Mouse (Mus musculus) forebrain, embryonic 16.5 days (tissue): ENCODE results near the gene Grb14. TPM values are rescaled to one million over a fixed set of nuclear protein-coding genes. Genes with fewer than 3 reads are reported as not detected.
A peak's percentile ranks its signal among the peaks of the same experiment; 100 is the strongest.

Experiments used
- ATAC-seq: fragments of 200-750 bp; cut with Nextera tagmentation; 2 replicates; pipeline ENCODE4 v1.8.0; 2017; ENCODE audit warnings: mild to moderate bottlenecking, moderate library complexity
- H3K27ac ChIP-seq: fragments of 300-500 bp; sonication (generic); 2 replicates; pipeline ENCODE4 v1.5.1; 2014; ENCODE audit warnings: low read length, control low read depth
- H3K27me3 ChIP-seq: fragments of 300-500 bp; sonication (generic); replicated peaks from 2 replicates; pipeline ENCODE4 v1.6.1; 2014; ENCODE audit warnings: low read length; ENCODE audit not compliant: control insufficient read depth, insufficient read depth
- H3K36me3 ChIP-seq: fragments of 300-500 bp; sonication (generic); 2 replicates; pipeline ENCODE4 v1.6.1; 2014; ENCODE audit not compliant: control insufficient read depth, insufficient read depth
- H3K4me1 ChIP-seq: fragments of 300-500 bp; sonication (generic); replicated peaks from 2 replicates; pipeline ENCODE4 v1.6.1; 2014; ENCODE audit warnings: low read length; ENCODE audit not compliant: control insufficient read depth, insufficient read depth
- H3K4me2 ChIP-seq: fragments of 300-500 bp; sonication (generic); 2 replicates; pipeline ENCODE4 v1.6.1; 2014; ENCODE audit warnings: mild to moderate bottlenecking, low read length, control low read depth
- H3K4me3 ChIP-seq: fragments of 300-500 bp; sonication (generic); replicated peaks from 2 replicates; pipeline ENCODE4 v1.5.1; 2014; ENCODE audit warnings: mild to moderate bottlenecking, low read length, control low read depth
- H3K9ac ChIP-seq: fragments of 300-500 bp; sonication (generic); replicated peaks from 2 replicates; pipeline ENCODE4 v1.6.1; 2014; ENCODE audit warnings: low read depth, low read length, control low read depth
- H3K9me3 ChIP-seq: fragments of 300-500 bp; sonication (generic); 2 replicates; pipeline ENCODE4 v1.6.1; 2016; ENCODE audit warnings: low read length; ENCODE audit not compliant: control insufficient read depth
- WGBS: fragments of 180-500 bp; shearing (Covaris S2); extraction: QIAGEN DNeasy Blood & Tissue Kit; methylation state at CpG from one replicate; pipeline ENCODE4 v1.1.7; 2014; 5-methylcytosine and 5-hydroxymethylcytosine counted together
- polyA plus RNA-seq: library from polyadenylated mRNA; unstranded; fragments of >200 nt; fragmentation: Nextera tagmentation; extraction: Ambion mirVana; gene quantifications from 2 replicates; pipeline ENCODE4 v1.2.1, GENCODE M21; 2015

Gene Grb14
- polyA plus RNA-seq: 25.3 and 30.7 TPM in 2 replicates

GRCm38 (mm10) chr2:65024887-65025286, at the start of gene Grb14:
Gene Grb14, minus strand, starts transcription at chr2:65024987.
- peaks cover 8% of the 10 kb centered on the region for H3K4me1 ChIP-seq

GRCm38 (mm10) chr2:65072205-65072604, 47.4 kb upstream of the Grb14 start:
- no peak for ATAC-seq
- Histone ChIP-seq H3K27ac (no peak overlapping the region), H3K4me1 (no peaks in the 10 kb centered on the region), H3K9ac (no peak overlapping the region), H3K9me3 (no peaks in the 10 kb centered on the region), H3K36me3 (no peaks in the 10 kb centered on the region), H3K27me3 (no peaks in the 10 kb centered on the region), H3K4me3 (no peak overlapping the region), H3K4me2 (no peak overlapping the region)
- 55% methylated on average over 3 of the region's 3 CpGs for WGBS

More at GRCm38 (mm10) chr2:65024887-65025286, at the start of gene Grb14:
- Histone ChIP-seq H3K36me3 (no peaks in the 10 kb centered on the region), H3K4me2 (no peak within 1 kb of the TSS), H3K9ac (no peak within 1 kb of the TSS), H3K4me3 (no peak within 1 kb of the TSS), H3K27me3 (no peaks in the 10 kb centered on the region), H3K27ac (no peak within 1 kb of the TSS), H3K9me3 (no peaks in the 10 kb centered on the region)
- 88% methylated on average over 1 of the region's 1 CpGs for WGBS
- no peak for ATAC-seq

- WGBS: 94% methylated on average over 2 of the region's 2 CpGs
- Histone ChIP-seq H3K4me3 (no peak overlapping the region), H3K9ac (no peak overlapping the region), H3K4me1 (no peaks in the 10 kb centered on the region), H3K4me2 (no peak overlapping the region), H3K9me3 (no peaks in the 10 kb centered on the region), H3K36me3 (no peaks in the 10 kb centered on the region), H3K27ac (no peak overlapping the region), H3K27me3 (no peaks in the 10 kb centered on the region)
- ATAC-seq: no peak
These were observed 29.0 kb upstream of the Grb14 start for GRCm38 (mm10) chr2:65053764-65054163.

- no peak overlapping the region for H3K9ac ChIP-seq
- no peak overlapping the region for H3K4me3 ChIP-seq
- no peak overlapping the region for H3K27ac ChIP-seq
- 0 out of 2 replicates have a peak, but pooled peaks cover 2% of the 10 kb centered on the region for H3K4me1 ChIP-seq
- H3K27me3 ChIP-seq: no peaks in the 10 kb centered on the region
- no peak overlapping the region for H3K4me2 ChIP-seq
- 95% methylated on average over 6 of the region's 6 CpGs for WGBS
- no peaks in the 10 kb centered on the region for H3K36me3 ChIP-seq
- H3K9me3 ChIP-seq: no peaks in the 10 kb centered on the region
- no peak for ATAC-seq
These were observed 27.6 kb upstream of the Grb14 start for GRCm38 (mm10) chr2:65052191-65053012.

GRCm38 (mm10) chr2:65050776-65051175, 26.0 kb upstream of the Grb14 start:
- H3K9ac ChIP-seq: no peak overlapping the region
- H3K9me3 ChIP-seq: no peaks in the 10 kb centered on the region
- 96% methylated on average over 3 of the region's 3 CpGs for WGBS
- H3K36me3 ChIP-seq: no peaks in the 10 kb centered on the region
- ATAC-seq: no peak
- H3K27ac ChIP-seq: no peak overlapping the region
- H3K4me1 ChIP-seq: 0 out of 2 replicates have a peak, but pooled peaks cover 2% of the 10 kb centered on the region
- H3K4me2 ChIP-seq: no peak overlapping the region
- no peaks in the 10 kb centered on the region for H3K27me3 ChIP-seq
- no peak overlapping the region for H3K4me3 ChIP-seq

- H3K4me1 ChIP-seq: 0 out of 2 replicates have a peak, but pooled peaks cover 2% of the 10 kb centered on the region
- peak; percentile 68 for ATAC-seq
- WGBS: 27% methylated on average over 6 of the region's 6 CpGs
- no peaks in the 10 kb centered on the region for H3K9me3 ChIP-seq
- no peak overlapping the region for H3K9ac ChIP-seq
- H3K27ac ChIP-seq: no peak overlapping the region
- H3K4me2 ChIP-seq: no peak overlapping the region
- H3K36me3 ChIP-seq: no peaks in the 10 kb centered on the region
- H3K4me3 ChIP-seq: no peak overlapping the region
- H3K27me3 ChIP-seq: no peaks in the 10 kb centered on the region
These were observed 23.6 kb upstream of the Grb14 start for GRCm38 (mm10) chr2:65048234-65049017.

- H3K27me3 ChIP-seq: no peaks in the 10 kb centered on the region
- H3K4me2 ChIP-seq: no peak overlapping the region; the same call in 1 of the 2 replicates
- H3K9ac ChIP-seq: no peak overlapping the region
- 0 out of 2 replicates have a peak, but pooled peaks have one; percentile 38 for ATAC-seq
- no peaks in the 10 kb centered on the region for H3K36me3 ChIP-seq
- H3K9me3 ChIP-seq: no peaks in the 10 kb centered on the region
- no peak overlapping the region for H3K4me3 ChIP-seq
- no peaks in the 10 kb centered on the region; the same call in 1 of the 2 replicates for H3K4me1 ChIP-seq
- H3K27ac ChIP-seq: no peak overlapping the region
- WGBS: 31% methylated on average over 4 of the region's 4 CpGs
These were observed 13.4 kb upstream of the Grb14 start for GRCm38 (mm10) chr2:65038164-65038563.

- no peaks in the 10 kb centered on the region; the same call in 1 of the 2 replicates for H3K4me1 ChIP-seq
- no peak overlapping the region for H3K9ac ChIP-seq
- H3K9me3 ChIP-seq: no peaks in the 10 kb centered on the region
- H3K36me3 ChIP-seq: no peaks in the 10 kb centered on the region
- H3K27me3 ChIP-seq: no peaks in the 10 kb centered on the region
- peak overlapping the region; percentile 11; the same call in 1 of the 2 replicates for H3K4me2 ChIP-seq
- no peak for ATAC-seq
- WGBS: 9% methylated on average over 8 of the region's 8 CpGs
- no peak overlapping the region for H3K27ac ChIP-seq
- H3K4me3 ChIP-seq: no peak overlapping the region
These were observed 12.8 kb upstream of the Grb14 start for GRCm38 (mm10) chr2:65037546-65037945.
